Mouse (Mus musculus) intestine, embryonic 16.5 days (tissue): ENCODE data around the gene Zfp330. TPM values are rescaled to one million over a fixed set of nuclear protein-coding genes. Genes with fewer than 3 reads are reported as not detected.

Experiments used
- ATAC-seq: fragments of 200-750 bp; cut with Nextera tagmentation; 2 replicates; pipeline ENCODE4 v1.8.0; 2017; ENCODE audit warnings: moderate TSS enrichment, moderate library complexity
- H3K27ac ChIP-seq: fragments of 300-500 bp; sonication (generic); 2 replicates; pipeline ENCODE4 v1.5.1; 2014; ENCODE audit warnings: mild to moderate bottlenecking, low read length
- H3K27me3 ChIP-seq: fragments of 300-500 bp; sonication (generic); replicated peaks from 2 replicates; pipeline ENCODE4 v1.6.1; 2014; ENCODE audit warnings: low read length, control low read depth, mixed read lengths; ENCODE audit not compliant: control insufficient read depth, insufficient read depth
- H3K36me3 ChIP-seq: fragments of 300-500 bp; sonication (generic); 2 replicates; pipeline ENCODE4 v1.6.1; 2014; ENCODE audit warnings: low read length, control low read depth; ENCODE audit not compliant: control insufficient read depth, insufficient read depth
- H3K4me1 ChIP-seq: fragments of 300-500 bp; sonication (generic); 2 replicates; pipeline ENCODE4 v1.6.1; 2014; ENCODE audit warnings: low read length, control low read depth, mixed read lengths; ENCODE audit not compliant: control insufficient read depth, insufficient read depth
- H3K4me2 ChIP-seq: fragments of 300-500 bp; sonication (generic); 2 replicates; pipeline ENCODE4 v1.6.1; 2014; ENCODE audit warnings: low read depth, low read length, control low read depth
- H3K4me3 ChIP-seq: fragments of 300-500 bp; sonication (generic); 2 replicates; pipeline ENCODE4 v1.5.1; 2014; ENCODE audit warnings: mild to moderate bottlenecking, low read length
- H3K9ac ChIP-seq: fragments of 300-500 bp; sonication (generic); 2 replicates; pipeline ENCODE4 v1.6.1; 2014; ENCODE audit warnings: low read depth, low read length
- H3K9me3 ChIP-seq: fragments of 300-500 bp; sonication (generic); 2 replicates; pipeline ENCODE4 v1.6.1; 2016; ENCODE audit warnings: low read length, control low read depth; ENCODE audit not compliant: control insufficient read depth
- WGBS: fragments of 180-500 bp; shearing (Covaris S2); extraction: QIAGEN DNeasy Blood & Tissue Kit; methylation state at CpG from one replicate; pipeline ENCODE4 v1.1.7; 2014; 5-methylcytosine and 5-hydroxymethylcytosine counted together
- polyA plus RNA-seq: library from polyadenylated mRNA; unstranded; fragments of >200 nt; fragmentation: Nextera tagmentation; extraction: Ambion mirVana; gene quantifications from 2 replicates; pipeline ENCODE4 v1.2.1, GENCODE M21; 2015

Gene Zfp330
- polyA plus RNA-seq, 1 experiment from 2014 or later, result 55.8 TPM

DNA sequence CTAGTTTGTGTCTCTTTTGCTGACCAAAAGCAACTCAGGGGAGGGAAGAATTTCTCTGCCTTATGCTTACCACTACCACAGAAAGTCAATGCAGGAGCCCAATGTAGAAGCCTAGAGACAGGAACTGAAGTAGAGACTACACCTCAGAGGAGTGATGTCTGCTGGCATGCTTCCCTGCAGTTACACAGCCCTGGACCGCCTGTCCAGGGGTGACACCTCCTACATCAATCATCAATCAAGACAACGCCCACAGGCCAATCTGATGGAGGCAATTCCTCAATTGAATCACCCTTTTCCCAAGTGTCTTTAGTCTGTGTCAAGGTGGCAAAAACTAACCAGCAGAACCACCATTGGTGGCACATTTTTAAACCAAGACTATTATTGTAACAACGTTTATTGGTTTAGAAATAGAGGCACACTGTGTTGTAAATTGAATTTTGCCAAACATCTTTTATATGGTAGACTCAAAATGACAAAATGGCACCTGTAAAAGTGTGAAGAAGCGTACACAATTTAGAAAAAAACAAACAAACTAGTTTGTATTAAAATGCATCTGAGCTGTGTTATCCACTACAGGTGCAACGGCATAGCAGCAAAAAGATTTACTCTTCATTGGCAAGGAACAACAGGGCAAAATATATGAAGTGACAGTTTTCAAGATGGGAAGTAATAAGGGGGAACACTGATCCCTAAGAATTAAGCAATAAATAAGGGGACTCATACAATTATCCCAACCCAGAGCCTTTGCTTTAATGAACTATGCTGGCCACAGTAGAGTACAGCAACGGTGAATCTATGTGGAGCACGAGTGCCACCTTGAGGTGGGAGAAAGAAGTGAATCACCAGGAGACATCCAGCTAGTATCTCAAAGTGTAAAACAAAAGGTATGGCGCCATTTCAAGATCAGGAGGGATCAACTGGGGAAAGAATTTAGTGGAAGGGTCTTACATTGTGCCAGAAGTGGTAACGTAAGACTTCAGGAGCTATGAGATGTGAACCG lies 29.8 kb downstream of the Zfp330 start:
- Histone ChIP-seq H3K27me3 (no peaks in the 10 kb centered on the region), H3K9me3 (no peaks in the 10 kb centered on the region), H3K4me1 (no peaks in the 10 kb centered on the region), H3K27ac (no peak overlapping the region), H3K4me2 (no peak overlapping the region), H3K36me3 (no peaks in the 10 kb centered on the region), H3K9ac (no peak overlapping the region), H3K4me3 (no peak overlapping the region)
- 49% methylated on average over 10 of the region's 10 CpGs for WGBS
- no peak for ATAC-seq

Other genes starting within 250 kb of the Zfp330 start
- gene Rnf150, start 89.2 kb upstream of the Zfp330 start, polyA plus RNA-seq, result 0.71 and 0.77 TPM in 2 replicates